Mouse (Mus musculus): ENCODE measurements around the gene Prss42. TPM values are rescaled to one million over a fixed set of nuclear protein-coding genes. Genes with fewer than 3 reads are reported as not detected.

Gene Prss42
- polyA plus RNA-seq, 1 experiment from 2014 or later: not detected

- H3K27me3 ChIP-seq (replicated peaks): no peaks in the 10 kb centered on the region
- H3K27ac ChIP-seq: no peak overlapping the region
- 81% methylated on average over 6 of the region's 6 CpGs for WGBS
- no peak for ATAC-seq (ENCODE audit: low FRiP score, low read depth)
- no peak overlapping the region for H3K9ac ChIP-seq
- no peaks in the 10 kb centered on the region for H3K9me3 ChIP-seq
- H3K4me3 ChIP-seq: no peak overlapping the region
- H3K36me3 ChIP-seq: no peaks in the 10 kb centered on the region
- H3K4me2 ChIP-seq (replicated peaks): no peak overlapping the region
- H3K4me1 ChIP-seq: peaks cover 5% of the 10 kb centered on the region; the same call in 1 of the 2 replicates
These were observed 42.9 kb downstream of the Prss42 start for GRCm38 (mm10) chr9:110840905-110841304.

- H3K9ac ChIP-seq: no peak overlapping the region
- no peak for ATAC-seq (ENCODE audit: low FRiP score, low read depth)
- no peaks in the 10 kb centered on the region for H3K9me3 ChIP-seq
- no peak overlapping the region for H3K4me2 ChIP-seq (replicated peaks)
- H3K27ac ChIP-seq: no peak overlapping the region
- H3K4me1 ChIP-seq: peaks cover 5% of the 10 kb centered on the region; the same call in 1 of the 2 replicates
- H3K4me3 ChIP-seq: no peak overlapping the region
- WGBS: 78% methylated on average over 2 of the region's 2 CpGs
- no peaks in the 10 kb centered on the region for H3K27me3 ChIP-seq (replicated peaks)
- H3K36me3 ChIP-seq: no peaks in the 10 kb centered on the region
These were observed 43.5 kb downstream of the Prss42 start for GRCm38 (mm10) chr9:110841438-110841837.

- no peak within 1 kb of the TSS for H3K27ac ChIP-seq
- WGBS: 88% methylated on average over 10 of the region's 10 CpGs
- no peaks in the 10 kb centered on the region for H3K9me3 ChIP-seq
- peaks cover 5% of the 10 kb centered on the region; the same call in 1 of the 2 replicates for H3K4me1 ChIP-seq
- H3K36me3 ChIP-seq: no peaks in the 10 kb centered on the region
- H3K4me3 ChIP-seq: no peak within 1 kb of the TSS
- no peak for ATAC-seq (ENCODE audit: low FRiP score, low read depth)
- H3K27me3 ChIP-seq (replicated peaks): no peaks in the 10 kb centered on the region
- H3K9ac ChIP-seq: no peak within 1 kb of the TSS
- H3K4me2 ChIP-seq (replicated peaks): no peak within 1 kb of the TSS
These were observed 46.2 kb downstream of the Prss42 start, which contains the start of gene Prss46 for GRCm38 (mm10) chr9:110844206-110844605. Gene Prss46, plus strand, starts transcription at chr9:110844506.

GRCm38 (mm10) chr9:110849162-110849561 is 51.2 kb downstream of the Prss42 start:
- 80% methylated on average over 7 of the region's 7 CpGs for WGBS
- no peak for ATAC-seq (ENCODE audit: low FRiP score, low read depth)
- H3K4me3 ChIP-seq: no peak overlapping the region
- H3K9ac ChIP-seq: no peak overlapping the region
- H3K36me3 ChIP-seq: no peaks in the 10 kb centered on the region
- no peaks in the 10 kb centered on the region for H3K4me1 ChIP-seq
- H3K4me2 ChIP-seq (replicated peaks): no peak overlapping the region
- no peak overlapping the region for H3K27ac ChIP-seq
- H3K27me3 ChIP-seq (replicated peaks): no peaks in the 10 kb centered on the region
- no peaks in the 10 kb centered on the region for H3K9me3 ChIP-seq

Other genes with a start within 250 kb of the Prss42 start
- gene Nradd, start 173.7 kb upstream of the Prss42 start, polyA plus RNA-seq (2016; fragmentation: Nextera tagmentation; extraction: Ambion mirVana): 41.2 and 42.7 TPM in 2 replicates
- 1.6 and 2.6 TPM in 2 replicates for gene Nbeal2, start 144.0 kb upstream of the Prss42 start, polyA plus RNA-seq (2016; fragmentation: Nextera tagmentation; extraction: Ambion mirVana)
- 125 and 133 TPM in 2 replicates for gene Ccdc12, start 141.7 kb upstream of the Prss42 start, polyA plus RNA-seq (2016; fragmentation: Nextera tagmentation; extraction: Ambion mirVana)
- gene Myl3, start 56.3 kb upstream of the Prss42 start, polyA plus RNA-seq (2016; fragmentation: Nextera tagmentation; extraction: Ambion mirVana): 1.0 and 3.9 TPM in 2 replicates
- 40.6 and 42.4 TPM in 2 replicates for gene Pth1r, start 51.0 kb upstream of the Prss42 start, polyA plus RNA-seq (2016; fragmentation: Nextera tagmentation; extraction: Ambion mirVana)
- gene Prss44, start 15.8 kb downstream of the Prss42 start, polyA plus RNA-seq (2016; fragmentation: Nextera tagmentation; extraction: Ambion mirVana): not detected in 2 replicates
- gene Prss43, start 28.5 kb downstream of the Prss42 start, polyA plus RNA-seq (2016; fragmentation: Nextera tagmentation; extraction: Ambion mirVana): not detected in 2 replicates
- not detected in 2 replicates for gene Prss45, start 36.4 kb downstream of the Prss42 start, polyA plus RNA-seq (2016; fragmentation: Nextera tagmentation; extraction: Ambion mirVana)
- gene Prss46, start 46.3 kb downstream of the Prss42 start, polyA plus RNA-seq (2016; fragmentation: Nextera tagmentation; extraction: Ambion mirVana): not detected in 2 replicates
- gene Prss50, start 59.8 kb downstream of the Prss42 start, polyA plus RNA-seq (2016; fragmentation: Nextera tagmentation; extraction: Ambion mirVana): 0.28 TPM in 1 of 2 replicates, not detected in the other
- gene Als2cl, start 81.7 kb downstream of the Prss42 start, polyA plus RNA-seq (2016; fragmentation: Nextera tagmentation; extraction: Ambion mirVana): 1.00 and 1.2 TPM in 2 replicates
- 0.70 and 1.1 TPM in 2 replicates for gene Tmie, start 81.9 kb downstream of the Prss42 start, polyA plus RNA-seq (2016; fragmentation: Nextera tagmentation; extraction: Ambion mirVana)
- gene Fam240a, start 118.7 kb downstream of the Prss42 start, polyA plus RNA-seq (2016; fragmentation: Nextera tagmentation; extraction: Ambion mirVana): not detected in 2 replicates
- not detected in 2 replicates for gene Tdgf1, start 148.0 kb downstream of the Prss42 start, polyA plus RNA-seq (2016; fragmentation: Nextera tagmentation; extraction: Ambion mirVana)
- gene Lrrc2, start 153.4 kb downstream of the Prss42 start, polyA plus RNA-seq (2016; fragmentation: Nextera tagmentation; extraction: Ambion mirVana): 0.41 and 0.48 TPM in 2 replicates
- not detected in 2 replicates for gene Rtp3, start 192.4 kb downstream of the Prss42 start, polyA plus RNA-seq (2016; fragmentation: Nextera tagmentation; extraction: Ambion mirVana)
- 1.2 and 2.2 TPM in 2 replicates for gene Ltf, start 221.1 kb downstream of the Prss42 start, polyA plus RNA-seq (2016; fragmentation: Nextera tagmentation; extraction: Ambion mirVana)